ENCODE assay signal across 8 mouse cellular contexts in genomic region chr4:129263225-129264021, GRCm38 (mm10). TPM values are rescaled to one million over a fixed set of nuclear protein-coding genes. Genes with fewer than 3 reads are reported as not detected.
DNase-seq lines count a peak whose midpoint lies in the region; ATAC-seq lines count a peak whose summit lies in the region.

No protein-coding gene starts in this region.

- no peaks in the 10 kb centered on the region for H3K36me3 ChIP-seq in limb, embryonic 15.5 days
- no peaks in the 10 kb centered on the region for H3K36me3 ChIP-seq in neural tube, embryonic 12.5 days

- H3K27me3 ChIP-seq in limb, embryonic 15.5 days: no peaks in the 10 kb centered on the region
- H3K27me3 ChIP-seq in neural tube, embryonic 12.5 days (replicated peaks): no peaks in the 10 kb centered on the region

- DNase-seq in right cerebral cortex, postnatal 25 days: peak; percentile 64
- DNase-seq in right cerebral cortex, postnatal 10 days (ENCODE audit: low spot score in 2 of 2): no peak
- peak; percentile 77 for DNase-seq in c-Kit-positive CD71-negative TER-119-negative erythroid progenitor cells, embryonic 14.5 days (ENCODE audit: low read depth)
- DNase-seq in fibroblast of lung, adult 2 months (ENCODE audit: low read depth): peak; percentile 85
- peak; percentile 58 for DNase-seq in induced T-regulatory cell, adult 2 months (ENCODE audit: low read depth)
- no peak for DNase-seq in layer of hippocampus, postnatal 25 days (ENCODE audit: extremely low spot score in 1 of 2, low spot score in 1 of 2)

- 24% methylated on average over 19 of the region's 19 CpGs for WGBS in limb, embryonic 15.5 days
- WGBS in neural tube, embryonic 12.5 days: 39% methylated on average over 19 of the region's 19 CpGs

- peaks cover 15% of the 10 kb centered on the region for H3K4me1 ChIP-seq in limb, embryonic 15.5 days
- H3K4me1 ChIP-seq in neural tube, embryonic 12.5 days: peaks cover 13% of the 10 kb centered on the region; the same call in 1 of the 2 replicates

- H3K9me3 ChIP-seq in limb, embryonic 15.5 days: no peaks in the 10 kb centered on the region
- H3K9me3 ChIP-seq in neural tube, embryonic 12.5 days: no peaks in the 10 kb centered on the region

- no peak overlapping the region for H3K4me2 ChIP-seq in limb, embryonic 15.5 days
- 0 out of 2 replicates have a peak overlapping the region, but pooled peaks have one; percentile 20 for H3K4me2 ChIP-seq in neural tube, embryonic 12.5 days (replicated peaks)

- H3K27ac ChIP-seq in limb, embryonic 15.5 days: peak overlapping the region; percentile 19
- no peak overlapping the region for H3K27ac ChIP-seq in neural tube, embryonic 12.5 days

- peak; percentile 55; the same call in 1 of the 2 replicates for ATAC-seq in limb, embryonic 15.5 days (ENCODE audit: insufficient number of reproducible peaks, low FRiP score, low TSS enrichment, low read depth)
- no peak for ATAC-seq in neural tube, embryonic 12.5 days (ENCODE audit: low FRiP score, low read depth)

- no peak overlapping the region for H3K4me3 ChIP-seq in limb, embryonic 15.5 days
- H3K4me3 ChIP-seq in neural tube, embryonic 12.5 days: no peak overlapping the region

- H3K9ac ChIP-seq in limb, embryonic 15.5 days: no peak overlapping the region
- H3K9ac ChIP-seq in neural tube, embryonic 12.5 days: no peak overlapping the region

RNA-seq across cellular contexts. Expression of gene C77080, which starts 2.2 kb away (rescaled TPM):
- polyA plus RNA-seq in limb, embryonic 15.5 days (2015; fragmentation: Nextera tagmentation; extraction: Ambion mirVana): 9.6 and 11.6 TPM in 2 replicates
- 4.0 and 4.6 TPM in 2 replicates for polyA plus RNA-seq in neural tube, embryonic 12.5 days (2016; fragmentation: Nextera tagmentation; extraction: Ambion mirVana)
- 1 to 10 TPM; 7.5 to 7.7 TPM for total RNA-seq in layer of hippocampus, postnatal 25 days (2021)

RNA-seq across cellular contexts. Expression of gene Sync, which starts 24.0 kb away (rescaled TPM):
- polyA plus RNA-seq in limb, embryonic 15.5 days (2015; fragmentation: Nextera tagmentation; extraction: Ambion mirVana): 5.0 and 9.6 TPM in 2 replicates
- polyA plus RNA-seq in neural tube, embryonic 12.5 days (2016; fragmentation: Nextera tagmentation; extraction: Ambion mirVana): 1.7 and 1.9 TPM in 2 replicates
- 1 to 10 TPM in 1 of 2 experiments, under 1 TPM in 1; 0.79 to 1.3 TPM for total RNA-seq in layer of hippocampus, postnatal 25 days (2021)

Comparison
In these comparisons a context has a peak if more than half of its experiments do, and no peak if none do; other contexts are left out.
1. DNase-seq: peak in right cerebral cortex, postnatal 25 days (single experiment), c-Kit-positive CD71-negative TER-119-negative erythroid progenitor cells, embryonic 14.5 days (single experiment), fibroblast of lung, adult 2 months (single experiment) and induced T-regulatory cell, adult 2 months (single experiment); none in right cerebral cortex, postnatal 10 days (0 of 2) and layer of hippocampus, postnatal 25 days (0 of 2).